Mouse (Mus musculus) cerebellum, adult 8-10 months (tissue): ENCODE measurements at regions not wholly inside any gene's neighbourhood (a gene's known extent, or its start where the extent isn't known, plus 50 kb on each side); places are given as distances from the start of the nearest gene placed in this dataset.
"Not testable (repeated sequence)": the region's sequence is repeated elsewhere in the genome, so short reads cannot be mapped to it uniquely, and the experiment has no call there.

Experiments
- DNase-seq: peaks from one replicate; pipeline ENCODE4 v3.0.0; 2022

DNA sequence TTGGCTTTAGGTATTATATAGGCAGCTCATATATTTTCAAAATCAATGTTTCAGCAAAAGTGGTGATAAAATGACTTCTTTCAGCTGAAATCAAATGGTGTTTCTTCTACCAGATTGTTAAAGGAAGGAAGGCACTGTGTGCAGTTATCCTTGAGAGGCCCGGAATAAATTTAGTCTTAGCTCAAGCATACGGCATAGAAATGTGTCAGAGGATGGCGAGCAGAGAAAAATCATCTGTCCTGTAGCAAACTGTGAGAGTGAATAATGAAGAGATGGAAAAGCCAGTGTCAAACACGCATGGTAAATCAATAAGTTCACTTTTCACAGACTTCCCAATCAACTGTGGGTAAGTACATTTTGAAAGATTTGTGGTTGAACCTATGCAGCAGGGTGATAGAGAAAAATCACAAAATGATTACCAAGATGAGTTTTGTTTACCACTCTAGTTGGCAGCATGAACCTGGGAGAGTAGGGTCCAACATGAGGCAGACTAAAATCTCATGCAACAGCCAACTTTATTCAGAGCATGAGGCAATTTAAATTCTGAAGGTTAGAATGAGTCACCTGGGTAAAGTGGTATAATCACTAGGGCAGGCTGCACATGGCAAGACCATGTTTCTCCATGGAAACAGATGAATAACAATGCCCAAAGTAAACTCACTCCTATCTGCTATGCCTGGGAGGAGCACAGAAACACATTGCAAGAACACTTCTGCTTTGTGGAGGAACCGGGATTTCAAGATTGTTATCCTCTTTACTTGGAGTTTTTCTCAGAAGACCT lies 55.7 kb downstream of the AI429214 start:
- no peak for DNase-seq

DNA sequence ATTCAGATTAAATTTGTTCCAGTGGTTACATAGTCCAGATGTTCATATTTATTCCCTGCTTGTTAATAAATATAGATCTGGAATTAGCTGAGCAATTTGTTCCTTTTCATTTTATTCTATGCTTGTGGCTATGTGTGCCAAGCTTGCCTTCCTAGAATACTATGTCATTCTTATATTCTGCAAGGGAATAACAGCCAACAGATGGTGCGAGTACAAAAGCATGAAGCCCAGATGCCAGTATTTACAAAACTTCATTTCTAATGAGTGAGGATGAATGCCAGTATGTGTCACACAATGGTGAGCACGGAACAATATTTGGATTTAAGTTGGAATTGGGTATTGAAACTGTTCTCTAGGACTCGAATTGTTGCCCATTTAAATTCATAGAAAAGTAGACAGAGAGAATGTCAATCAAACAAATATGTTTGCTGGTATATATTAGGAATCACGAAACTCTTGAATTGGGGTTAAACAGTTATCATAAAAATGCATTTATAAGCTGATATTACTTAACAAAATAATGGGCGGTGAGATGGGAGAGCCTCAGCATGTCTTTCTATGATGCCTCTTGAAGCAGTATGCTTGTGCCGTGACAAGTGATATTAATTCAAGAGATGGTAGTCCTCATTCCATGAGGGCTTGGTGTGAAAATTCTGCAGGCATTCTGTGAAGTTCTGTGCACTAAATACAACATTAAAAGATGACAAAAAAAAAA lies 56.7 kb downstream of the AI429214 start:
- no peak for DNase-seq

DNA sequence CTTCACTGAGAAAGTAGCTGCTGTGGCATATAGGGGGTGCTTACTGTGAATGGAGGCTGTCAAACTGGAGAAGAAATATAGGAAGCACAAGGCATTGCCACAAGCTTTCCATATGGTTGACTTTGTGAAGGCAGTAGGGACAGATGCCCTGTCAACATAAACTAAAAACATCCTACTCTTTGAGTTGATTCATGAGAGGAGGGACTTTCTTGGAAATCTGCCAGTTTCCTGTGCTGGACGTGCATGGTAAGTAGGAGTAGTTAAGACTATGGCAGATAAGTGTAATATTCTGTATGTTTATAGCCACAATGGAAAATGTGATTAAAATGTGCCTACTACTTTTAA lies 57.3 kb downstream of the AI429214 start:
- DNase-seq, result no peak

DNA sequence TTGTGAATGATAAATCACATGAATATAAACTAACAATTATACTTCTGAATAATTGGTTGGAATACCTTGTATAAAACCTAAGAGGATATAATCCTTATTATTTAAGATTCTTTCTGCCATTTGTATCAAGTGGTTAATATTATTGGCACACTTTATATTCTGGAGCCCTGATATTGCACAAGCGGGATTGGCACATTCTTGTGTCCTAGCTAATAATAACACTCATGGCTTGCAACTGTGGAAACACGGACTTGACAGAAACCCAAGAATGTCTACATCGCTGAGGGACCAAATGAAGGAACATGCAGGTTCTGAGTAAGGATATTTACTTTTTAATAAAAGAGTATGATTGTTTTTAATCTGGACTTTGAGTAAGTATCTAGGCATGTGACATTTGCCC lies 63.0 kb downstream of the AI429214 start:
- DNase-seq, result no peak

DNA sequence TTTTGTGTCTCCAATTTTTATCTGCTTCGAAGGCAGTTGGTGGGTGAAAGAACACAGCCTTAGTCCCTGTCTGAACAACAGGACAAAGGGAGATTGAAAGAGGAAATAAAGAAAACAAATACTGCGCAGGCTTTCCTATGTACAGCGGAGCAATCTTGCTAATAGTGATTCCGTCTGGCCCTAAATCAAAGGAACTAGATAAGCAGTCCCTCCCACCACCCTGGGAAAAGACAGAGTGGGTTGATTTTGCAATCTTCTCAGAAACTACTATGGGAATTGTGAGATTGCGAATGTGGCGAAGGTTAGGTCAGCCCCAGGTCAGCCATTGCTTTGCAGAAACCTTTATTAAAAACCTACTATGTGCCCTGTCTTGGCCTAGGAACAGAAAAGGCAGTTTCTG lies 65.0 kb downstream of the AI429214 start:
- DNase-seq, result no peak

DNA sequence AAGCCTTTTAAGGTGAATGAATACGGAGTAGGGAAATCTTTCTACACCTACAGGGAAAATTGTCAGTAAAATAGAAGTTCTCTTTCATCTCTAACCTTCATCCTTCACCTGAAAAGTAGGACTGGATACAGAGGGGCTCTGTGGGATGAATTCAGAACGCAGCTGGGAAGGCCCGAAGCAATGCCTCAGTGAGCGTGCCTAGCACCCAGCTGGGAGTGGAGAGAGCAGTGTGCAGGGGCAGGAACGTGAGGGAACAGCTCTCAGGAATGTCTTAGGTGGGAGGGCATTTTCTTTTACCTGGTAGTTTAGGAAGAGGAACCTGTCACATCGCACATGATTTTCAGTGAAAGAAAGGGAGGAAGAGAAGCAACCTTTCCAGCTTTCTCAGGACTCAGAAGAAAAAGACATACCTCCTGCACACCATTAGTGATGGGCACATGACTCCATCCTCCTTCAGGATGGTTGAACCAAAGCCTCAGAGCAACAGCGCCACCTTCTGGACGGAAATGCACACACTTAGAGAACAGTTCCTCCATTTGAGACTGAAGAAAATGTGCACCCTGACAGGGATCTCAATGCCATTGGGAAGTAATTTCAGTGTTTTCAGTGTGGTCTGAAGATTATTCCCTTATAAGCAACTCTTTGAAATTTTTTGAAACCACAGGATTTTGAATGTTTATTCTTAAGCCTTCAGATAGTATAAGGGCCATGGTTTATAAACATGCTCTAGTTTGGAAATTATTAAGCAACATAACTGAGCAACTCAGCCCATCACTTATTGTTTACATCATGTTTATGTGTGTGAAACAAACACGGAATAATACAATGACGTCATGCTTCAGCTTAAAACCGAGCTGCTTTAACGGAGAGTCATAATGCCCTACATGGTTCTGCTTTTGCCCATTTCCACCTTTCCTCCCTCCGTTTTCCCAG lies 68.9 kb downstream of the AI429214 start:
- peak; percentile 29 for DNase-seq

DNA sequence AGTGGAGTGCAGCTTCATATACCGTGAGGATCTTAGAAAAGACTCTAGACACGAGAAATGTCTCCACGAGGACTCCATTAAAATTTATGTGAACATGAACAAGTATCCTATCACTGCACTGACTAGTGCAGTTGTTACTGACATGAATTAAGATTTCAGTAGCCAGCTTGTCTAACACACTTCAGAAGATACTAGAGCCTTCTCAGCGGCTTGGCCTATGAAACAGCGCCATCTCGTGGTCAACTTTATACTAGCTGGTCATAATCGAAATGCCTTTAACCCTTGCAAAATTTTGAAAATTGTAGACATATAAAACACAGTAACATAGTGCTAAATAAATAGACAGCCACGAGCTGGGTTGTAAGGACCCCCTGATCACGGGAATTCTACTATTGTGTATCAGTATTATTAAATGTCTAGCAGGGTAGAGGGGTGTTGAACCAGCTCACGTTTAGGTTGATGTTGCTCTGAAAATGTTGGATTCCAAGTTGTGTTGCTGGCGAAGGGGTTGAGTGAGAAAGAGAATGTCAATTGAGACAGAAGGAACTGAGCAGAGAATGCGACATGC lies 70.4 kb downstream of the AI429214 start:
- peak; percentile 54 for DNase-seq

DNA sequence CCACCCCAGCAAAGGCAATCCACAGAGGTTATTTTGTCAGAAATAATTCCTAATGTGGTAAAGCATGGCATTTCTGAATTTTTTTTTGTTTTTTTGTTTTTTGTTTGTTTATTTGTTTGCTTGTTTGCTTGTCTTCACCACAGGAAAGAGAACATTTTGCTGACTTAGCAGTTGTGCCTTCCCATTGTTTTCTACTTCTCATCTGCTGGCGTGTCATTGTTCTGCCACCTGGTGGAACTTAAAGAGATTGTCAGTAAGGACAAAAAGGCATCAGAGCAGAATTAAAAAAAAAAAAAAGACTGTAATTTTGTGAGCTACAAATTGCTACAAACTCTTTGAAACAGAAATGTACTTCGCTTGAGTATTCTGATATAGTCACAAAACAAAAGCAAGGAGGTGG lies 79.5 kb downstream of the AI429214 start:
- no peak for DNase-seq

DNA sequence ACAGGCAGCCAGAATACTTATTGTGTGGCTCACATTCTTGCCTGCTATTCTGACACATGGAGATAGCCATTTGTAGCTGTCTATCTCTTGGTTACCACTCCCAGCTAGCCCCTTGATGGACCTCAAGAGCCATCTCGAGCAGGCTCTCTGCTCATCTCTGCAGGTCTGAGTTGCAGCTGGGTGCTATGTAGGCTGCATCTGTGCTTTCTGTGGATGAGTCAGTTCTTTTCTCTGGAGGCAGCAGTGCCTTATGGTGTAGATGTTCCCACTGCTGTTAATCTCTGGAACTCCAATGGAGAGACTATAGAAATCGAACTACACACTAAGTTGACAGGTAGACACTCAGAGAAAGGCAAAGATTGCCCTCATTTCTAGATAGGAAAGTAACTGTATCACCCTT lies 106.3 kb downstream of the AI429214 start:
- no peak for DNase-seq

DNA sequence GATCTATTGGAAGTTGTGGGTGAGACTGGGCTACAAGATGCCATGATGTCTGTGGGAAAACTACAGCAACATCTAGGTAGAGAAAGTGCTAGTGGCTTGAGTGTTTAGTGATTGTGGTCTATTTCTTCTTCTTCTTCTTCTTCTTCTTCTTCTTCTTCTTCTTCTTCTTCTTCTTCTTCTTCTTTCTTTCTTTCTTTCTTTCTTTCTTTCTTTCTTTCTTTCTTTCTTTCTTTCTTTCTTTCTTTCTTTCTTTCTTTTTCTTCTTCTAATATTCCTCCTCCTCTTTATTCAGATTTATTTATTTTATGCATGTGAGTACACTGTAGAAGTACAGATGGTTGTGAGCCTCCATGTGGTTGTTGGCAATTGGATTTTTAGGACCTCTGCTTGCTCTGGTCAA lies 119.0 kb downstream of the AI429214 start:
- DNase-seq, result not testable (repeated sequence)

DNA sequence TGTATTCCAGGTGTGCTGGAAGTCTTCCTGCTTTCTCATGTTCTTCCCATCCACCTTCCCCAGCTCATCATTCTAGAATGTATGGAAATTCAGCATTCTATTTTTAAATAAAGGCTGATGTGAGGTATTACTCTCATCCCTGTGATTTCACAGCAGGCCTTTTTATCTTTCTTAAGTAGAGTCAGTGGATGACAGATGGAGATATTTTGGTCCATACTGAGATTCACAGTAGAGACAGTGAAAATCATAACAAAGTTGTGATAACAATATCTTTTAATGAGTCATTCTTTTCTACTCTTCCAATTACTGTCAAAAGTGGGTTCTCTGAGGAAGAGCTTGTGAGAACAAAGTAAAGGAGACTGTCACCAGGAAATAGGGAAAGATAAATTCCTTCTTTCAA lies 132.4 kb downstream of the AI429214 start:
- no peak for DNase-seq

DNA sequence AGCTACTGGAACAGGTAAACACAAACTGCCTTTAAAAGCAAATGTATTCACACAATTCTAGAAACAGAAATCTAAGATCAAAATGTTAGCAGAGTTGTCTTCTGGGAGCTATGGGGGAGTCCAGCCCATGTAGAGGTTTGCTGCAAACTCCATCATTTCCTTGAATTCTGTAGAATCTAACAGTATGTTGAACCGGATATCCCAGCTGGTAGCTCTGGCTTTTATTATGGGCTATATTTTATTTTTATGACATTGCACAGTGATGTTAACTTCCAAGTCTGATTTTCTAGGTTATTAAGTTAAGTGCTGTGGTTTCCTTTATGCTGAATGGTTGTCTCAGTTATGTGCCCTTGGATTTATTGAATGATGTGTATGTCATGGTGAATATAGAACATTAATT lies 136.3 kb downstream of the AI429214 start:
- DNase-seq, result no peak

DNA sequence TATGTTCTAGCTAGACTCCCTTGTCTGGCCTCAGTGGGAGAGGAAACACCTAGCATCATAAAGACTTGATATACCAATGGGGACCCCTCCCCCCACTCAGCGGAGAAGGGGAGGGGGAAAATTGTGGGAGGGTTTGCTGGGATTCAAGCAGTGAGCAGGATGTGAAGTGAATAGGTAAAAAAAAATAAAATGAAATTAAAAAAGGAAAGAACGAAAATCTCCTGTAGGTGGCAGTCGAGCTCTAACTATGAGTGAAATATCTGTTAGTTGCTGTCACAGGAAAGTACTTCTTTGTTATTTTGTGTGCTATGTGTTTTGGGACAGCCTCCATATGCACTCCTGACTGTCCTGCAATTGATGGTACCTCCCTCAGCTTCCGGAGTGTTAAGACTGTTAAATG lies 138.6 kb downstream of the AI429214 start:
- DNase-seq, result no peak

DNA sequence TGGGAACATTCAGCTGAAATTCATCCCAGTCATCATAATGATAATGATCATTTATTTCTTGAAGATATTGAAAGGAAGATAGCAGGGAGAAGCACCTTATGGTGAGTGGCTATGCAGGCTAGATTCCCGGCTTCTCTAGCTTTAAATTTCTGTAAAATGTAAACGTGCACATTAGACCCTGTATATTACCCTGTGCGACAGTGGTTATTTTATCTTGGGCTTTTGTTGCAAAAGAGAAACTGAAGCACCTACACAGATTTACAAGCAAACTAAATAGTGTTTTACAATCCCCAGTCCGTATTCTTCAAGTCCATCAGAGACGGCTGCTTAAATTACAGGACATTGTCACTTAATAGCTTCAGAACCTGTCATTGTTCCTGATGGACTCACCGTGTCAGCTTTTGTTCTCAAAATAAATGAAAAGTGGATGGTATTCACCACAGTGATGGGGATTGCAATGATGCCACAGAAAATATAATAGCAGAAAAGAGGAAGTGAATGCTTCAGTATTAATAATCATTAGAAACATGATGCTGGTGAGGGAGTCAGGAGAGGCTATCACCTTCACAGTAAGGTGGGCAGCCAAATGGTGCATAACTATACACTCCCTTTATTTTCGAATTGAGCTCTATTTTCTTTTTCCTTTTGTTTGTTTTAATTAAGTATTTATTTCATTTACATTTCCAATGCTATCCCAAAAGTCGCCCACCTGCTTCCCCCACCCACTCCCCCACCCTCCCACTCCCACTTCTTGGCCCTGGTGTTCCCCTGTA lies 141.0 kb downstream of the AI429214 start:
- DNase-seq, result no peak

DNA sequence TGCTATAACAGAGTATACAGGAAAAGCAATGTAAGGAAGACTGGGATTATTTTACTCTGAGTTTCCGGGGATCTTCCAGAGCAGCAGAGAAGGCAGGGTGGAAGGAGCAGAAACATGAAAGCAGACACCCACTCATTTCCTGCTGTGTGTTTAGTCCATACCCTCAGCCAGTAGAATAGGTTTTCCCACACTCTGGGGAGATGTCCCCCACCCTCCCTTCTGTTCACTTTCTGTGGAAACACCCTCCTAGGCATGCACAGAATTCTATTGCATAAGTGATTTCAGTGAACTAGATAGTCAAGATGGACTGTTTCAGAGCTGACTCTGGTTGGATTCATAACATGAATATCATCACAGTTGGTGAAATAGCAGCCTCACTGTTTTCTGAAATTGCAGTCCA lies 156.9 kb downstream of the AI429214 start:
- DNase-seq, result no peak

DNA sequence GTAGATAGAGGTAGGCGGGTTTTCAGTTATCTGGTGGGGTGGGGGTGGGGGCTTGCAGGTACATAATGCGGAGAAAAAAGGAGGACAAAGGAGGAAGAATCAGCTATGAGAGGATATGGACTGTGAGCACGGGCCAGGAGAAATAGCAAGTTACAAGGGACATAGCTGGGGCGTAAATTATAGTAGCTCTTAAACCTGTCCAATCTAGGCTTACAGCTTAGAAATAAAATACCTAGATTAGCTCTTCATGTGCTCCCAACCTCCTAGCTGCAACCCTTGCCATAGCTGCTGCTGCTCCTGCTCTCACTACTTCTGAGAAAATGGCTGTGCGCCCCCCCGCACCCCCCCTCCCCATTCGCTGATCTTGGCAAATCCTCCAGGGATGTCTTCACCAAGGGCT lies 161.0 kb downstream of the AI429214 start:
- DNase-seq, result no peak

DNA sequence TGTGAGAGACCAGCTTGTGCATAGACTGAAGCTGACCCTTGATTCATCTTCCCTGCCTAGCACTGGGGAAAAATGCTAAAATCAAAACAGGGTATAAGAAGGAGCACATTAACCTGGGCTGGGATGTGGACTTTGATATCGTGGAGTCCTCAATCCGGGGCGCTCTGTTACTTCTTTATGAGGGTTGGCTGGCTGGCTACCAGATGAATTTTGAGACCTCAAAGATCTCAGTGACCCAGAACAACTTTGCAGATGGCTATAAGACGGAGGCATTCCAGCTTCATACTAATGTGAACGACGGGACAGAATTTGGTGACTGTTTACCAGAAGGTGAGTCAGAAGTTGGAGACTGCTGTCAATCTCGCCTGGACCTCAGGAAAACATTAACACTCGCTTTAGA lies 161.5 kb downstream of the AI429214 start:
- DNase-seq, result no peak

DNA sequence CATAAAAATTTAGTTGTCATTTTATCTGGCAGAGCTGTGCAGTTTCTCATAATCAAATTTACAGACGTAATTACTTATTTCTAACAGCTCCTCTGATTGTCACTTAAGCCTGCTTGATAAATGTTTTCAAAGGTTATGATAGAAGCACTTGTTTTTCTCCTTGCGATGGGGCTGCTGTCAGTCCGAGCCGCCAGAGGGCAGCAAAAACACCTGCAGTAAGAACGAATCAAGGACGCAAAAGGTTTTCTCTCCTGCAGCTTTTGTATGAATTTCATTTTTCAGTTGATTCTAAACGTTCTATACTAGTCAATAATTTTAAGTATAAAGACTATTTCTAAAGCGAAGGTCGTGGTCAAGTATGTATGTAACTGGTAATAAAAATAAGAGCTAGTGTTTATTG lies 166.1 kb downstream of the AI429214 start:
- DNase-seq, result peak; percentile 30

DNA sequence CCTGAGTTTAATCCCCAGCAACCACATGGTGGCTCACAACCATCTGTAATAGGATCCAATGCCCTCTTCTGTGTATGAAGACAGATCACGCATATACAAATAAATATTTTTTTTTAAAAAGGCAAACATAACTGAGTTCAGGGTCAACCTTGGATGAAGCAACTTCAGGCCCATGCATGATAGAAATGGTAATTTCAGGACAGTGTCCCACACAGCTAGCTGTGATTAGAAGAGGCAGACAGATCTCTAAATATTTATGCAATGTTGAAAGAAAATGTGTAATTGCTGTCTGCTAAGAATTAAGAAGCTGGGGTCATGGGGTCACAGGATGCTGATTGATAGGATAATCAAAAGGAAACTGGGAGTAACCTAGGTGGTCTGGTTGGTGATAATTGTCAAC lies 203.5 kb downstream of the AI429214 start:
- DNase-seq, result no peak

DNA sequence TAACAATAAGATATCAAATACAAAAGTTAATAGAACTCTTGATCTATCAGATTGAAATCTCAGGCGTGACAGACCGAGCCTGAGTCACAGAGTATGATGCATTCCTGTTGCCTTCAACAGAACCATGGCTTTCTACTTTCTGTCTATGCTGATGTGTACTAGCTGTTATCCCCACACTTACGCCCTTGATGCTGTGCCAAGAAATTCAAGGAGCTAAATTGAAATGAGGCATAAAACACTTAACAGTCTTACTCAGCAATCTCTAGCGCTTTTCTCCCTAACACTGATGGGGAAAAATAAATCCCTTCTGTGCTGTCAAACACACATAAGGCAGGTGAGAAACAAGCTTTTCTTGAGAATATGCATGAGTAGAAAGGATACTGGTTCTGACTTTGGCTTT lies 222.5 kb downstream of the AI429214 start:
- DNase-seq, result no peak

DNA sequence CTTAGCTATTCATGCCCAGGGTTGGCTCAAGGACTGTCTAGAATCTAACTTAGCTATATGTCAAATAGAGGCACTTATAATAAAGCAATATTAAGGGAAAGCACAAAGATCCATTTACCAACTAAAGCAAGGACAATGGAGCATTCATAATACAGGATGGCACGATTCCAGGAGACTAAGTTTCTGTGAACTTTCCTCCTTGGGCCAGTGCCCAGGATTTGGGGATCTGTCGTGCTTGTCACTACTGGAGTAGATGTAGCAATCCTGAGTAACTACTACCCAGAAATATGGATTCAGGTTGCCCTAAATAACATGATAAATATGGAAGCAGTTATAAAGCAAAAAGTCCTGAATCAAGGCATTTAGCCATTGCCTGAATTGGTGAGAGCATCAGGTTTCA lies 233.7 kb downstream of the AI429214 start:
- DNase-seq, result no peak

DNA sequence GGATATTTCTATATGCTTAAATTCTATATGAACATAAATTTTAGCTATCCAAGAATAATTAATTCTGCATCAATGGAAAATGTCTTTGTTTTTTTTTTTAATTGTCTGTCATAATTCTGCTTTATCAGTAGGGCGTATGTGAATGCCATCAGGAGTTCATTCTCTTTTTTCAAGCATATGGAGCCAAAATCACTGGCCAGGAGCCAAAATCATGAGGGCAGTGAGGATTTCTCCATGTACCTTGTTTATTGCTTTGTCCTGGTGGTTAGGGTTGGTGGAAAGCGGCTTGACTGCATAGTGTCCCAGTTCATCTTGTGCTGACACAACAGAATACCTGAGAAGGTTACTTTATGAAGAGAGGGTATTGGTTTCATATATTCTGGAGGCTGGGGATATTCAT lies 243.9 kb downstream of the AI429214 start:
- no peak for DNase-seq

DNA sequence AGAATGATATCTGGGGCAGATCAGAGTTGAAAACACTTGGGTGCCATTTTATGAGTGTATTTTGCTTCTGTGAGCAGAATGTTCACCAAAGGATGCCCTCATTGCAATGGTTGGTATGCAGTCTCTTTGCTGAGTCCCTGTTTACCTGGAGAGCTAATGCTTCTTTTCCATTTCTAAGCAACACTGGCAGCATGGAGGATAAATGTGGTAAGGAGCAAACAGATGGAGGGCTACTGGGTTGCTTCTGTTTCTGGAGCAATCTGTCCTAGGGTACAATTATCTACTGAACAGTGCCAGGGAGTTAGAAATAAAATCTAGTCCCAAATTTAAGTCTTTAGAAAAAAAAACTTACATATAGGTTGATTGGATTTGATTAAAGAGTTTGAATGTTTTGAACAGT lies 245.9 kb downstream of the AI429214 start:
- DNase-seq, result no peak
